Mouse (Mus musculus) midbrain, embryonic 10.5 days (tissue): ENCODE data around the gene Ttll2. TPM values are rescaled to one million over a fixed set of nuclear protein-coding genes. Genes with fewer than 3 reads are reported as not detected.
"Not testable (repeated sequence)": the region's sequence is repeated elsewhere in the genome, so short reads cannot be mapped to it uniquely, and the experiment has no call there.

Source experiments
- DNase-seq: peaks from one replicate; pipeline ENCODE4 v3.0.0-alpha.2; 2017; ENCODE audit warnings: low spot score
- H3K27ac ChIP-seq: fragments of 300-500 bp; sonication (generic); replicated peaks from 2 replicates; pipeline ENCODE4 v1.5.1; 2016; ENCODE audit warnings: mild to moderate bottlenecking
- H3K27me3 ChIP-seq: fragments of 300-500 bp; sonication (generic); 2 replicates; pipeline ENCODE4 v1.6.1; 2016; ENCODE audit warnings: low read depth, mild to moderate bottlenecking; ENCODE audit not compliant: poor library complexity, severe bottlenecking
- H3K36me3 ChIP-seq: fragments of 300-500 bp; sonication (generic); 2 replicates; pipeline ENCODE4 v1.6.1; 2016; ENCODE audit warnings: mild to moderate bottlenecking, moderate library complexity
- H3K4me1 ChIP-seq: fragments of 300-500 bp; sonication (generic); 2 replicates; pipeline ENCODE4 v1.6.1; 2016
- H3K4me3 ChIP-seq: fragments of 300-500 bp; sonication (generic); 2 replicates; pipeline ENCODE4 v1.5.1; 2016; ENCODE audit warnings: mild to moderate bottlenecking, moderate library complexity
- H3K9me3 ChIP-seq: fragments of 300-500 bp; sonication (generic); replicated peaks from 2 replicates; pipeline ENCODE4 v1.6.1; 2016; ENCODE audit warnings: mild to moderate bottlenecking
- WGBS: fragments of 180-500 bp; shearing (Covaris S2); methylation state at CpG from one replicate; pipeline ENCODE4 v1.1.7; 2016; 5-methylcytosine and 5-hydroxymethylcytosine counted together
- polyA plus RNA-seq: library from polyadenylated mRNA; unstranded; fragments of >200 nt; fragmentation: Nextera tagmentation; extraction: Ambion mirVana; gene quantifications from 2 replicates; pipeline ENCODE4 v1.2.1, GENCODE M21; 2016

Gene Ttll2
- not detected in 2 replicates for polyA plus RNA-seq

DNA sequence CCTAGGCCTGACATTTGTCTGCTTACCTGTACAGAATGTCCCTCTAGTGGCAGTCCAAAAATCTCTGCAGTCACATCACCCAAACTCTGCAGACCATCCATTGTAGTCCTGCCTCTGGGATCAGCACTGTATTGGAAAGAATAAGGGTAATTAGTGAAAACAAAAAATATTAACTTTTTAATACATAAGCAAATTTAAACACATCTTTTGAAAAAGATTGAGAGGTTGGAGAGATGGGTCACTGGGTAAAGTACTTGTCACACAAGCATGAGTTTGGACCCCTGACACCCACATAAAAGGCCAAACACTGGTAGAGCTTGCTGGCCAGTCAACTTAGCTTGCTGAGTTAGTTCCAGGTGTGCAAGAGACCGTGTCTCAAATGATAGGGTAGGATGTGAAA is at the start of gene Ttll2:
Gene Ttll2, minus strand, starts transcription at position 101 of the 400 bp plus-strand sequence.
- not testable (repeated sequence) for H3K9me3 ChIP-seq, H3K27ac ChIP-seq, H3K4me3 ChIP-seq, DNase-seq, H3K36me3 ChIP-seq, H3K27me3 ChIP-seq, H3K4me1 ChIP-seq
- 96% methylated on average over 1 of the region's 1 CpGs for WGBS

- not testable (repeated sequence) for H3K9me3 ChIP-seq, DNase-seq, H3K27ac ChIP-seq, H3K27me3 ChIP-seq, H3K4me3 ChIP-seq, H3K4me1 ChIP-seq, H3K36me3 ChIP-seq
- 79% methylated on average over 6 of the region's 6 CpGs for WGBS
Observed at GRCm38 (mm10) chr17:7399770-7400169, 47.3 kb upstream of the Ttll2 start.

DNA sequence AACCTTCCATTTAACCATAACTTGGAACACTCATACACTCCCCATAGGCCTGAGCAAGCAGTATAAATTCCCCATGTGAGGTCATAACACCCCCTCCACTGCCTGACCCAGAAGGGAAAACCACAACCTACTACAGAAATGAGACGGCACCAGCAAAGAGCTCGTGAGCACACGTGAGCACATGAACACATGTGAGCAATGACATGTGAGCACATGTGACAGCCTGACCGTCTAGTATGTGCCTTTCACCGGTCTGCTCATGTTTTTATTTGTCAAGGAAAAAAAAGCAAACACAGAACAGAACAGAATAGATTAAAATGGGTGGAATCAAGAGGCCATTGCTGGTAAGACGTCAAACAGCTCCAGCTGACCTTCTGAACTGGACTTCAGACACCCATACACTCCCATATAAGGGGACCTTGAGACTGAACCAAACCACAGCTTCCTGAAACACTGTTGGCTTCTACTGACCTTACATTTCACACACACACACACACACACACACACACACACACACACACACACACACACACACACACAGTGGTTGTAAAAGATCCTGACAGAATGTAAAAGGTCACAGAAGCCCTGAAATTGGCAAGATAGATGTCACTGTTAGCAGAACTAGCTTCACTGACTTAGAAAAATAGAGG is 45.8 kb upstream of the Ttll2 start:
- not testable (repeated sequence) for H3K27ac ChIP-seq, H3K4me1 ChIP-seq, DNase-seq, H3K9me3 ChIP-seq, H3K27me3 ChIP-seq, H3K36me3 ChIP-seq, H3K4me3 ChIP-seq
- 92% methylated on average over 6 of the region's 6 CpGs for WGBS

DNA sequence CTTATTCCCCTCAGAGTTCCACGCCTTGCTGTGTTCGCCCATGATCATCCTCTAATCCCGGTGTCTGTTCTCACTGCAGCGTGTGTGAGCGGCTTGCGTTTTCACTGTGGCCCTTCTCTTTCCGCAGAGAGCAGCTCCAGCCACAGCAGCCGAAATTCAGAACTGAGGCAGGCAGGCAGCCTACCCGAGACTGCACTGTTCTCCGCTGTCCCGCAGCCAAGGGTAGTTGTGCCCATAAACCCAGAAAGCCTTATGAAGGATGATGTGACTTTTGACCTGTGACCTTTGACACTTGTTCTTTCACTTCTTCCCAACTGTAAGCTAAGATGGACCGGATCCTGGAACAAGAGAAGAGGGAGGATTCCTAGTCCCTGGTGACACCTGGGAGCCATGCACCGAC is 44.6 kb upstream of the Ttll2 start:
- not testable (repeated sequence) for H3K36me3 ChIP-seq, H3K27ac ChIP-seq, H3K27me3 ChIP-seq, H3K4me1 ChIP-seq, H3K9me3 ChIP-seq, H3K4me3 ChIP-seq, DNase-seq
- WGBS, result 91% methylated on average over 13 of the region's 13 CpGs

DNA sequence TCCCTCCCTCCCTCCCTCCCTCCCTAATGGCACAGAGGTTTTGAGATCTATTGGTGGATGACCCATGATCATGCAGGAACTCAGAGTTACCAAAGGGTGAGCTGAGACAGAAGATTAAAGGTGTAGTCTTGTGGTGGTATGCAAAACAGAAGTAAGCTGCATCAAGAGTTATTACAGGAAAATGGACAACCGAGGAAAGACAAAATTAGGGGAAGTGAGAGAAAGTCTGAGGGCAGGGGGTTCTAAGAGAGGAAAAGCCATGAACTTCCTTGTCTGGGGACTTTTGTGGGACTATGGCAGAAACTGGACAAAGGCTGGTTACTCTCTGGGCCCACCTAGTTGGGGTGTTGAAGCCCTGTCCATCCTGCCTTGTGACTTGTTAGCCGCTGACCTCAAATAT is 43.8 kb upstream of the Ttll2 start:
- H3K4me3 ChIP-seq, H3K4me1 ChIP-seq, H3K36me3 ChIP-seq, H3K27ac ChIP-seq, DNase-seq, H3K9me3 ChIP-seq, H3K27me3 ChIP-seq: not testable (repeated sequence)
- WGBS, result no CpG with 5 or more reads among the region's 2 CpGs

GRCm38 (mm10) chr17:7395671-7396070 is 43.2 kb upstream of the Ttll2 start:
- H3K27me3 ChIP-seq, H3K27ac ChIP-seq, H3K4me3 ChIP-seq, H3K36me3 ChIP-seq, DNase-seq, H3K9me3 ChIP-seq, H3K4me1 ChIP-seq: not testable (repeated sequence)
- WGBS, result 89% methylated on average over 8 of the region's 8 CpGs

DNA sequence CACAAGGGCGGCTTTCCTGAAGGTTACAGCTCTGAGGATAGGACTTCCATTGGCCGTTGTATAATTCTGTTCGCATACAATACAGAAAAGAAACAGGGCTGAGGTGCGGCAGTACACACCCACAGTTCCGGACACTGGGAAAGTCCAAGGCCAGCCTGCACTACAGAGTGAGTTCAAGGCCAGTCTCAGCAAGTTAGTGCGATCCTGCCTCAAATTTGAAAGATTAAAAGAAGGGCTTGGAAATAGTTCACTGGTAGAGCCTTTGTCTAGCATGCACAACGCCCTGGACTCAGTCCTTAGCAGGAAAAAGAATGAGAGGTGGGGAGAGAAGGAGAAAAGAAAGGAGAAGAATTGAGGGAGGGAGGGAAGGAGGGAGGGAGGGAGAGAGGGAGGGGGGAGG is 42.6 kb upstream of the Ttll2 start:
- not testable (repeated sequence) for H3K27me3 ChIP-seq, H3K9me3 ChIP-seq, H3K36me3 ChIP-seq, DNase-seq, H3K27ac ChIP-seq, H3K4me3 ChIP-seq, H3K4me1 ChIP-seq
- WGBS, result 90% methylated on average over 7 of the region's 7 CpGs

GRCm38 (mm10) chr17:7389898-7390297 is 37.4 kb upstream of the Ttll2 start:
- not testable (repeated sequence) for DNase-seq, H3K27me3 ChIP-seq, H3K4me3 ChIP-seq, H3K36me3 ChIP-seq, H3K27ac ChIP-seq, H3K4me1 ChIP-seq, H3K9me3 ChIP-seq
- WGBS, result 85% methylated on average over 7 of the region's 7 CpGs

- not testable (repeated sequence) for H3K36me3 ChIP-seq, H3K27me3 ChIP-seq, H3K4me3 ChIP-seq, H3K27ac ChIP-seq, H3K4me1 ChIP-seq, H3K9me3 ChIP-seq, DNase-seq
- 84% methylated on average over 7 of the region's 8 CpGs for WGBS
Observed at GRCm38 (mm10) chr17:7388958-7389356, 36.5 kb upstream of the Ttll2 start.

DNA sequence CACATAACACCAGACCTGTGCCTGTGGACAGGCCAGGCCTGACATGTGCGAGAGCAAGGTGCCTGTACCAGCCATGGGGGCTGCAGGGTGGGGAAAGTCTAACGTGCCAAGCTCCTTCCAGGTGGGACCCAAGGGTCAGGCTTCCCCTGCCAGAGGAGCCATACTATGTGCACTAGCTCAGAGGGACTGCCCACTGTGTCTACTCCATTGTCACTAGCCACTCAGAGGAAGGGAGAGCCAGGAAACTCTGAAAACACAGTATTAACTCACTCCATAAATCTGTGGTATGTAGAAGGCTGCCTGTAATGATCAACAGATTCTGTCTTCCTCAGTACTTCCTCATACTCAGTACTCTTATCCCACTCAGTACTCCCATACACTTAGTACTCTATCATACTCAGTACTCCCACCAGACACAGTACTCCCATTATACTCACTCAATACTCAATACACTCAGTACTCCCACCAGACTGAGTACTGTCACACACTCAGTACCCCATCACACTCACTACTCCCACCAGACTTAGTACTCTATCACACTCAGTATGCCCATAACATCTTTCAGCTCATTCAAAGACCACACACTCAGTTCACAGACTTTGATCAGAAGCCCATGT is 36.0 kb upstream of the Ttll2 start:
- H3K4me3 ChIP-seq, H3K27ac ChIP-seq, H3K27me3 ChIP-seq, H3K36me3 ChIP-seq, H3K9me3 ChIP-seq, DNase-seq, H3K4me1 ChIP-seq: not testable (repeated sequence)
- WGBS, result no CpG with 5 or more reads among the region's 2 CpGs

DNA sequence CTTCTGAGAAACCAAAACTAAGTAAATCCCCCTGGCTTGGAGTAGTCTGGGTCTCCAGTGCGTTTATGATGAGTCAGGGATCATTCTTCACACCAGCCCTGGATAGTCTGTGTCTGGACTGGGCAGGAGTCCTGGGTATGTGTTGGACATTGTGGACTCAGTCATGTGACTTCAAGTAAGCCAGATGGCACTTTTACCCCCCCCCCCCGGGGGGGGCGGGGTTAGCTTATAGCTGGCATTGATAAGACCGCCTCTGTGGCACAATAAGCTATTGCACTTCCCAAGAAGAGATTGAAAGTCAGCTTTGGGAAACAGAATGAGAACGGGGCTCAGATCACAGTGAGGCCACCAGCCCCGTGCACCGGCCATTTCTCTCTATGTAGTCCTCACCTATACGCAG is 33.5 kb upstream of the Ttll2 start:
- DNase-seq, H3K36me3 ChIP-seq: not testable (repeated sequence)
- 83% methylated on average over 8 of the region's 8 CpGs for WGBS

DNA sequence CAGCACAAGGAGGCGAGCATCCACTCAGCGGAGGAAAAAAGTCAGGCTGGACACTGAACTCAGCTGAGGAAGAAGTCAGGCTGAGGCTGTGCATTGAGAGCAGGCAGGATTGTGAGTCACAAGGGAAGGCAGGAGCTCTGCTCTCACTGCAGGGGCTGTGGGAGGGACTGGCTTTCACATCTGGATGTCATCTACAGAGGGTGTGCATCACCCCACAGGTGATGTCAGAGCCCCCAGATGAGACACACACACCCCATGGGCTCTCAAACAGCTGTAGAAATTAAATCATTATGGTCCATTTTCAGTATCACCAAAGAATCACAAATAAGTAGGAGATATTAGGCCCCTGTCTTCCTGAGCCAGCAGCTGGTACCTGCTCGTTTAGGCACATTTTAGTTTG is 32.9 kb upstream of the Ttll2 start, which contains the start of gene Unc93a2:
Gene Unc93a2, minus strand, starts transcription at position 101 of the 400 bp plus-strand sequence.
- not testable (repeated sequence) for H3K4me3 ChIP-seq, H3K27me3 ChIP-seq, H3K27ac ChIP-seq, H3K9me3 ChIP-seq, DNase-seq, H3K4me1 ChIP-seq, H3K36me3 ChIP-seq
- WGBS, result 83% methylated on average over 3 of the region's 3 CpGs

More for the DNA sequence above, 33.5 kb upstream of the Ttll2 start:
- not testable (repeated sequence) for H3K9me3 ChIP-seq, H3K27ac ChIP-seq, H3K4me1 ChIP-seq, H3K4me3 ChIP-seq, H3K27me3 ChIP-seq

DNA sequence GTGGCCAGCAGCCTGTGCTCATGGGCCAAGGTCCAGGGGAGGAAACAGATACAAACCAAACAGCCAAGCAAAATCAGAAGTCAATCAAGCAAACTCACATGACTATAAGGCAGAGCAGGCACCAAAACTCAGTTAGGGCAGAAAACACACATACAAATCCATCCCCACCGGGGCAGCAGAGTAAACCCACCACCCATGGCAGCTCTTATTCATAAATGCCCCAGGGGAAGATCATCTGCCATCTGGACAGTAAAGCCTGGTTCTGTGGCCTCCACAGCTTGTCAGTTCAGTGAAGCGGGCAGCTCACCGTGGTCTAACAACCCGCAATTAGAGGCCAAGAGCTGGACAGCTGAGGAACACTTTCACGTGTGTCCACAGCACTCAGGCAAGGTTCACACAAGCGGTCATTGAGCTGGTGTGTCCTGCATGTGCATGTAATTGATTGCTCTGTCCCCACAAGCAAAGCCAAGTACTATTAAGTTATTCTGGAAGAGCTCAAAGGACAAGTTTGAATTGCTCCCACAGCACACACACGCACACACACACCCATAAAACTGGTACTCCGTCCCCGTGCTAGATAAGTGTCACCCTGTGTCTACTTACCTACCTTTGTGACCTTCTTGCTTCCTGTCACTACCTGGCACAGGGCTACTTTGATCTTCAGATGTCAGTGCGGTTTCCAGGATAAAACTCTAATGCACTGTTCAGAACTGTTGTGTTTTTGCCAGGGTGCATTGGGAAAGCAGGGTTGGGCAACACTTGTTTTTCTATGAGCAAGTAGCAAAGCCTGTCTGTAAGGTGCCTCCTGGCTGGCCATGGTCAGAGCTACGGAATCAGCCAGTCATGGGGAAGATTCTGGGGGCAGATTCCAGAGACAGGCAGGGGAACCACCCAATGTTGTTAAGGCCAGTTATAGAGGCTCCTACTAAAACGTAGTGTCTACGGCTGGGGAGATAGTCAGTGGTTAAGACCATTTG is 31.0 kb upstream of the Ttll2 start:
- not testable (repeated sequence) for H3K36me3 ChIP-seq, H3K4me3 ChIP-seq, H3K27ac ChIP-seq, DNase-seq, H3K27me3 ChIP-seq, H3K9me3 ChIP-seq, H3K4me1 ChIP-seq
- WGBS, result 91% methylated on average over 12 of the region's 13 CpGs
